Mouse (Mus musculus): ENCODE data around the gene Tmem119. TPM values are rescaled to one million over a fixed set of nuclear protein-coding genes. Genes with fewer than 3 reads are reported as not detected.
A peak's percentile ranks its signal among the peaks of the same experiment; 100 is the strongest.

Tmem119 gene
- polyA plus RNA-seq, 1 experiment: not detected

- 94% methylated on average over 4 of the region's 4 CpGs for WGBS
- no peak for TF ChIP-seq CTCF (IDR thresholded peaks at IDR 0.05; ENCODE audit: insufficient read depth, low read depth, low read length)
- no peak for TF ChIP-seq POLR2A (IDR thresholded peaks at IDR 0.05; ENCODE audit: insufficient read depth, low read depth, low read length)
These were observed 40.1 kb upstream of the Tmem119 start for GRCm38 (mm10) chr5:113840443-113840842.

GRCm38 (mm10) chr5:113836961-113837360 is 36.6 kb upstream of the Tmem119 start:
- Histone ChIP-seq H3K27ac (ENCODE audit: insufficient read depth, low read depth, low read length) (no peak overlapping the region), H3K4me3 (ENCODE audit: insufficient read depth, low read depth, low read length) (no peak overlapping the region), H3K4me1 (ENCODE audit: control insufficient read depth, insufficient read depth, low read length) (no peaks in the 10 kb centered on the region)
- WGBS: 87% methylated on average over 10 of the region's 10 CpGs
- TF ChIP-seq POLR2A (IDR thresholded peaks at IDR 0.05; ENCODE audit: insufficient read depth, low read depth, low read length) (no peak), CTCF (IDR thresholded peaks at IDR 0.05; ENCODE audit: insufficient read depth, low read depth, low read length) (no peak)

More at GRCm38 (mm10) chr5:113840443-113840842, 40.1 kb upstream of the Tmem119 start:
- Histone ChIP-seq H3K4me1 (ENCODE audit: control insufficient read depth, insufficient read depth, low read length) (peaks cover 7% of the 10 kb centered on the region), H3K4me3 (ENCODE audit: insufficient read depth, low read depth, low read length) (no peak overlapping the region), H3K27ac (ENCODE audit: insufficient read depth, low read depth, low read length) (no peak overlapping the region)

DNA sequence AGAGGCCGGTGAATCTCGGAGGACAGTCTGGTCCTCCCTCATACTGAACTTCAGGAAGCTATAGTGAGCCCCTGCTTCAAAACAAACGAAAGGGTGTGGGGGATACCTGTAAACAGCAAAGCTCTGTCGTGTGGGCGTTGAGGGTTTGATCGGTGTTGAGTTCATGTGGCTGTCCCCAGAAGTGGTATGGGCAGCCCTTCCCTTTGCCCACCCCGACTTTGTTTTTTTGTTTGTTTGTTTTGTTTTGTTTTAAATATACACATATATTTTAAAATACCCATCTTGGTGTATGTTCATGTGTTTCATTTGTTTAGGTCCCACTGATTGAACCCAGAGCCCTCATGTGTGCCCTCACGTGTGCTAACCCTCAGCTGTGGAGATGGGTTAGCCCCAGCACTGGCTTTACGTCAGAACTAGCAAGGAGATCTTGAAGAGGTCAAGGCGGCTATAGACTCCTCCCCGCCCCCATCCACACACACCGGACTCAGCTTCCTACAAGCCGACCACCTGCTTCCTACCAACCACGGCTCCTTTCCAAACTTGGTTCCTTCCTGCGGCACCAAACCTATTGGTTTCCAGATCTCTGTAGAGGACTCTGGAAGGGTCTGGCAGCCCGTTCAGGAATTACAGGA is 33.1 kb upstream of the Tmem119 start:
- TF ChIP-seq CTCF (IDR thresholded peaks at IDR 0.05; ENCODE audit: insufficient read depth, low read depth, low read length) (no peak), POLR2A (IDR thresholded peaks at IDR 0.05; ENCODE audit: insufficient read depth, low read depth, low read length) (no peak)
- 72% methylated on average over 16 of the region's 16 CpGs for WGBS
- H3K27ac ChIP-seq (ENCODE audit: insufficient read depth, low read depth, low read length): no peak overlapping the region
- no peaks in the 10 kb centered on the region for H3K4me1 ChIP-seq (ENCODE audit: control insufficient read depth, insufficient read depth, low read length)
- no peak overlapping the region for H3K4me3 ChIP-seq (ENCODE audit: insufficient read depth, low read depth, low read length)

DNA sequence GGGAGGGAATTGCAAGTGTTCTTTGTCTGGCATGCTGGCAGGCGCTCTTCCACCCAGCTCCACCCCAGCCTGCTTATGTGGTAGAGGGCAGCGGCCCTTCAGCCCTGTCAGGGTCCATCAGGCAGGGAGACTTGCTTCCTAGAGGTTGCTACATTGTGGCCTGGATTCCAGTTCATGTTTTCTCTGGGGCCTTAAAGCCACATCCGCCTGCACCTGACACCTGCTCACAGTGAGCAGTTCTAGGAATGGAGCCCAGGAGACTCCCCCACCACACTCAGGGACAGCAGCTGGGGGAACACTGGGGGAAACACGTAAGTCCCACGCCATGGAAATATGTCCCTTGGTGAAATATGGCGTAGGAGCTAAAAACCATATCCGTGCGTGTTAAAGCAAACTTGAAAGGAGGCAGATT is 32.2 kb upstream of the Tmem119 start, which contains the start of gene Selplg:
Gene Selplg, minus strand, starts transcription at position 155 of the 412 bp plus-strand sequence.
- TF ChIP-seq CTCF (IDR thresholded peaks at IDR 0.05; ENCODE audit: insufficient read depth, low read depth, low read length) (no peak), POLR2A (IDR thresholded peaks at IDR 0.05; ENCODE audit: insufficient read depth, low read depth, low read length) (no peak)
- H3K4me1 ChIP-seq (ENCODE audit: control insufficient read depth, insufficient read depth, low read length): no peaks in the 10 kb centered on the region

GRCm38 (mm10) chr5:113831741-113832140 is 31.4 kb upstream of the Tmem119 start:
- WGBS: 71% methylated on average over 3 of the region's 3 CpGs
- Histone ChIP-seq H3K4me1 (ENCODE audit: control insufficient read depth, insufficient read depth, low read length) (no peaks in the 10 kb centered on the region), H3K27ac (ENCODE audit: insufficient read depth, low read depth, low read length) (no peak overlapping the region), H3K4me3 (ENCODE audit: insufficient read depth, low read depth, low read length) (no peak overlapping the region)
- TF ChIP-seq CTCF (IDR thresholded peaks at IDR 0.05; ENCODE audit: insufficient read depth, low read depth, low read length) (no peak), POLR2A (IDR thresholded peaks at IDR 0.05; ENCODE audit: insufficient read depth, low read depth, low read length) (no peak)

More for the DNA sequence above, 32.2 kb upstream of the Tmem119 start, which contains the start of gene Selplg:
- no peak within 1 kb of the TSS for H3K27ac ChIP-seq (ENCODE audit: insufficient read depth, low read depth, low read length)
- H3K4me3 ChIP-seq (ENCODE audit: insufficient read depth, low read depth, low read length): no peak within 1 kb of the TSS
- WGBS: 57% methylated on average over 8 of the region's 8 CpGs

GRCm38 (mm10) chr5:113830796-113831195 is 30.5 kb upstream of the Tmem119 start:
- TF ChIP-seq CTCF (IDR thresholded peaks at IDR 0.05; ENCODE audit: insufficient read depth, low read depth, low read length): no peak
- TF ChIP-seq POLR2A (IDR thresholded peaks at IDR 0.05; ENCODE audit: insufficient read depth, low read depth, low read length): no peak
- no peak overlapping the region for H3K27ac ChIP-seq (ENCODE audit: insufficient read depth, low read depth, low read length)
- H3K4me3 ChIP-seq (ENCODE audit: insufficient read depth, low read depth, low read length): no peak overlapping the region
- WGBS: 95% methylated on average over 5 of the region's 5 CpGs
- no peaks in the 10 kb centered on the region for H3K4me1 ChIP-seq (ENCODE audit: control insufficient read depth, insufficient read depth, low read length)

- Histone ChIP-seq H3K27ac (ENCODE audit: insufficient read depth, low read depth, low read length) (no peak overlapping the region), H3K4me1 (ENCODE audit: control insufficient read depth, insufficient read depth, low read length) (no peaks in the 10 kb centered on the region), H3K4me3 (ENCODE audit: insufficient read depth, low read depth, low read length) (peak overlapping the region; percentile 10; the same call in 1 of the 2 replicates)
- 78% methylated on average over 10 of the region's 10 CpGs for WGBS
- TF ChIP-seq POLR2A (IDR thresholded peaks at IDR 0.05; ENCODE audit: insufficient read depth, low read depth, low read length): no peak
- TF ChIP-seq CTCF (IDR thresholded peaks at IDR 0.05; ENCODE audit: insufficient read depth, low read depth, low read length): no peak
These were observed 30.0 kb upstream of the Tmem119 start for GRCm38 (mm10) chr5:113830292-113830643.

- WGBS: 82% methylated on average over 7 of the region's 7 CpGs
- TF ChIP-seq POLR2A (IDR thresholded peaks at IDR 0.05; ENCODE audit: insufficient read depth, low read depth, low read length) (no peak), CTCF (IDR thresholded peaks at IDR 0.05; ENCODE audit: insufficient read depth, low read depth, low read length) (no peak)
- Histone ChIP-seq H3K27ac (ENCODE audit: insufficient read depth, low read depth, low read length) (no peak overlapping the region), H3K4me3 (ENCODE audit: insufficient read depth, low read depth, low read length) (peak overlapping the region; percentile 10; the same call in 1 of the 2 replicates), H3K4me1 (ENCODE audit: control insufficient read depth, insufficient read depth, low read length) (no peaks in the 10 kb centered on the region)
These were observed 29.4 kb upstream of the Tmem119 start for GRCm38 (mm10) chr5:113829566-113830291.

- H3K27ac ChIP-seq (ENCODE audit: insufficient read depth, low read depth, low read length): no peak overlapping the region
- 83% methylated on average over 7 of the region's 7 CpGs for WGBS
- no peak for TF ChIP-seq CTCF (IDR thresholded peaks at IDR 0.05; ENCODE audit: insufficient read depth, low read depth, low read length)
- no peak for TF ChIP-seq POLR2A (IDR thresholded peaks at IDR 0.05; ENCODE audit: insufficient read depth, low read depth, low read length)
- no peak overlapping the region for H3K4me3 ChIP-seq (ENCODE audit: insufficient read depth, low read depth, low read length)
- no peaks in the 10 kb centered on the region for H3K4me1 ChIP-seq (ENCODE audit: control insufficient read depth, insufficient read depth, low read length)
These were observed 28.2 kb upstream of the Tmem119 start for GRCm38 (mm10) chr5:113828481-113828880.
